Mouse (Mus musculus): ENCODE results near the gene Ddx10.

DNA sequence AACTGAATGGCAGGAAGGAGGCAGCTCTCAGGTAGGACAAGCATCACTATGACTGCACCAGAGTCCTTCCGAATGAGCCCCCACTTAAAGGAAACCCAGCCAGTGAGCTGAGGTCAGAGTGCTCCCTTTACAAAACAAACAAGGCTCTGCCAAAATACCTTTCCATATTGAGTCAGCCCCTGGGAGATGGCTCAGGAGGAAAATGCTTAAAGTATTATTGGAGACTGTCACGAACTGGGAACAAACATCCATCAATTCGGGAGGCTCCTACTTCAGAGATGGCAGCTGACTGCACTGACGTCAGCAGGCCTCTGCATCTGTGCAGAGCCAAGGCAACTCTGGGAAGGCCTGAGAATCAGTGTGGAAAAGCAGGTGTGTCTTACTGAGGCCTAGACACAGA is 181.4 kb downstream of the Ddx10 start:
- TF ChIP-seq POLR2A (IDR thresholded peaks at IDR 0.05; ENCODE audit: insufficient read depth, low read depth, low read length) (no peak), CTCF (IDR thresholded peaks at IDR 0.05; ENCODE audit: insufficient read depth, low read depth, low read length) (no peak)
